Mouse (Mus musculus): ENCODE data around the gene Zfp775. TPM values are rescaled to one million over a fixed set of nuclear protein-coding genes. Genes with fewer than 3 reads are reported as not detected.

The Zfp775 gene
- total RNA-seq (2017) = 2.6 to 2.8 TPM (median 2.6 TPM) in 3 replicates

- peak; percentile 99 for ATAC-seq (replicated peaks; ENCODE audit: insufficient number of reproducible peaks, low FRiP score, low TSS enrichment, poor library complexity, severe bottlenecking)
Observed at GRCm38 (mm10) chr6:48601271-48602079, at the start of gene Zfp775. Zfp775 (plus strand) TSS chr6:48602063.

- ATAC-seq (replicated peaks; ENCODE audit: insufficient number of reproducible peaks, low FRiP score, low TSS enrichment, poor library complexity, severe bottlenecking) = no peak
Observed at GRCm38 (mm10) chr6:48552918-48553317, 48.9 kb upstream of the Zfp775 start.

- no peak for ATAC-seq (replicated peaks; ENCODE audit: insufficient number of reproducible peaks, low FRiP score, low TSS enrichment, poor library complexity, severe bottlenecking)
Observed at GRCm38 (mm10) chr6:48553819-48554218, 48.0 kb upstream of the Zfp775 start.

- peak; percentile 93 for ATAC-seq (replicated peaks; ENCODE audit: insufficient number of reproducible peaks, low FRiP score, low TSS enrichment, poor library complexity, severe bottlenecking)
Observed at GRCm38 (mm10) chr6:48554280-48555103, 47.4 kb upstream of the Zfp775 start, which contains the start of gene Lrrc61. Lrrc61 (plus strand) TSS chr6:48554796.

GRCm38 (mm10) chr6:48555104-48555890 is 46.6 kb upstream of the Zfp775 start:
- ATAC-seq (replicated peaks; ENCODE audit: insufficient number of reproducible peaks, low FRiP score, low TSS enrichment, poor library complexity, severe bottlenecking) = peak; percentile 50; the same call in 1 of the 2 replicates

GRCm38 (mm10) chr6:48555956-48556355 is 45.9 kb upstream of the Zfp775 start:
- no peak for ATAC-seq (replicated peaks; ENCODE audit: insufficient number of reproducible peaks, low FRiP score, low TSS enrichment, poor library complexity, severe bottlenecking)

- no peak for ATAC-seq (replicated peaks; ENCODE audit: insufficient number of reproducible peaks, low FRiP score, low TSS enrichment, poor library complexity, severe bottlenecking)
Observed at GRCm38 (mm10) chr6:48565693-48566310, 36.1 kb upstream of the Zfp775 start.

GRCm38 (mm10) chr6:48566312-48566711 is 35.6 kb upstream of the Zfp775 start:
- no peak for ATAC-seq (replicated peaks; ENCODE audit: insufficient number of reproducible peaks, low FRiP score, low TSS enrichment, poor library complexity, severe bottlenecking)

- ATAC-seq (replicated peaks; ENCODE audit: insufficient number of reproducible peaks, low FRiP score, low TSS enrichment, poor library complexity, severe bottlenecking) = 0 out of 2 replicates have a peak, but pooled peaks have one; percentile 9
Observed at GRCm38 (mm10) chr6:48568036-48568984, 33.6 kb upstream of the Zfp775 start.

- ATAC-seq (replicated peaks; ENCODE audit: insufficient number of reproducible peaks, low FRiP score, low TSS enrichment, poor library complexity, severe bottlenecking) = no peak
Observed at GRCm38 (mm10) chr6:48569065-48569807, 32.6 kb upstream of the Zfp775 start.

GRCm38 (mm10) chr6:48572014-48572413 is 29.8 kb upstream of the Zfp775 start:
- no peak for ATAC-seq (replicated peaks; ENCODE audit: insufficient number of reproducible peaks, low FRiP score, low TSS enrichment, poor library complexity, severe bottlenecking)

- ATAC-seq (replicated peaks; ENCODE audit: insufficient number of reproducible peaks, low FRiP score, low TSS enrichment, poor library complexity, severe bottlenecking) = no peak
Observed at GRCm38 (mm10) chr6:48572572-48573061, 29.2 kb upstream of the Zfp775 start, which contains the start of gene Rarres2. Rarres2 (minus strand) TSS chr6:48572789.

GRCm38 (mm10) chr6:48573280-48573679 is 28.6 kb upstream of the Zfp775 start:
- no peak for ATAC-seq (replicated peaks; ENCODE audit: insufficient number of reproducible peaks, low FRiP score, low TSS enrichment, poor library complexity, severe bottlenecking)

GRCm38 (mm10) chr6:48573981-48574380 is 27.9 kb upstream of the Zfp775 start:
- no peak for ATAC-seq (replicated peaks; ENCODE audit: insufficient number of reproducible peaks, low FRiP score, low TSS enrichment, poor library complexity, severe bottlenecking)

- no peak for ATAC-seq (replicated peaks; ENCODE audit: insufficient number of reproducible peaks, low FRiP score, low TSS enrichment, poor library complexity, severe bottlenecking)
Observed at GRCm38 (mm10) chr6:48578736-48579135, 23.1 kb upstream of the Zfp775 start.

GRCm38 (mm10) chr6:48579215-48579648 is 22.6 kb upstream of the Zfp775 start:
- ATAC-seq (replicated peaks; ENCODE audit: insufficient number of reproducible peaks, low FRiP score, low TSS enrichment, poor library complexity, severe bottlenecking) = peak; percentile 74
